19 mouse cellular contexts compared by ENCODE assay signal in genomic region chr13:94374131-94374530, GRCm38 (mm10).
"Had no signal": no experiment of that assay in that cellular context is flagged by ENCODE, and none has a peak within 500 bp of the region (broad histone marks: within the 10 kb centered on the region; RNA-seq: fewer than 3 reads in every experiment).

No protein-coding gene starts in this region.

- ATAC-seq: midbrain, embryonic 16.5 days had no signal

- H3K4me2 ChIP-seq: lung, embryonic 14.5 days; midbrain, embryonic 12.5 days; neural tube, embryonic 13.5 days; neural tube, embryonic 15.5 days had no signal

- H3K27me3 ChIP-seq: midbrain, embryonic 12.5 days; neural tube, embryonic 13.5 days; neural tube, embryonic 15.5 days had no signal

- H3K27ac ChIP-seq: midbrain, embryonic 10.5 days; midbrain, embryonic 12.5 days; neural tube, embryonic 13.5 days; neural tube, embryonic 15.5 days had no signal

- H3K9me3 ChIP-seq: midbrain, embryonic 10.5 days; midbrain, embryonic 12.5 days; neural tube, embryonic 13.5 days; neural tube, embryonic 15.5 days had no signal

- H3K36me3 ChIP-seq: neural tube, embryonic 13.5 days; neural tube, embryonic 15.5 days had no signal

- H3K4me3 ChIP-seq: midbrain, embryonic 10.5 days; midbrain, embryonic 12.5 days; myocyte; neural tube, embryonic 13.5 days; neural tube, embryonic 15.5 days had no signal

- H3K9ac ChIP-seq: lung, embryonic 14.5 days; midbrain, embryonic 12.5 days; neural tube, embryonic 13.5 days; neural tube, embryonic 15.5 days had no signal

- DNase-seq: lung, adult 18-20 months; lung, embryonic 14.5 days; lung, postnatal 10 days; lung, postnatal 4 days; midbrain, embryonic 14.5 days; retina, postnatal 1 day; right cerebral cortex, adult 18-20 months; right cerebral cortex, postnatal 25 days; right cerebral cortex, postnatal 4 days; spleen, adult 18-20 months; thymus, adult 18-20 months; thymus, postnatal 14 days; thymus, postnatal 36 days had no signal
